Mouse (Mus musculus): ENCODE results near the gene Ccdc171.

- TF ChIP-seq CTCF (IDR thresholded peaks at IDR 0.05; ENCODE audit: low read depth, low read length), result no peak
- no peak for TF ChIP-seq EP300 (IDR thresholded peaks at IDR 0.05; ENCODE audit: insufficient read depth, low read depth, low read length)
Measured at GRCm38 (mm10) chr4:83527921-83528320, 2.6 kb downstream of the Ccdc171 start.
